Mouse (Mus musculus) heart, postnatal 4 days (tissue): Measurements from ENCODE around the gene Ppp2r3d. TPM values are rescaled to one million over a fixed set of nuclear protein-coding genes. Genes with fewer than 3 reads are reported as not detected.
A peak's percentile ranks its signal among the peaks of the same experiment; 100 is the strongest.
"Not testable (repeated sequence)": the region's sequence is repeated elsewhere in the genome, so short reads cannot be mapped to it uniquely, and the experiment has no call there.

ENCODE experiments used
- DNase-seq: peaks from one replicate; pipeline ENCODE4 v3.0.0; 2021
- total RNA-seq, 2 experiments: library from RNA; stranded (reverse); gene quantifications; 2 replicates each; pipeline ENCODE4 v1.2.3; 2021

The Ppp2r3d gene
- total RNA-seq, result 100 to 1,000 TPM; 143 to 155 TPM

DNA sequence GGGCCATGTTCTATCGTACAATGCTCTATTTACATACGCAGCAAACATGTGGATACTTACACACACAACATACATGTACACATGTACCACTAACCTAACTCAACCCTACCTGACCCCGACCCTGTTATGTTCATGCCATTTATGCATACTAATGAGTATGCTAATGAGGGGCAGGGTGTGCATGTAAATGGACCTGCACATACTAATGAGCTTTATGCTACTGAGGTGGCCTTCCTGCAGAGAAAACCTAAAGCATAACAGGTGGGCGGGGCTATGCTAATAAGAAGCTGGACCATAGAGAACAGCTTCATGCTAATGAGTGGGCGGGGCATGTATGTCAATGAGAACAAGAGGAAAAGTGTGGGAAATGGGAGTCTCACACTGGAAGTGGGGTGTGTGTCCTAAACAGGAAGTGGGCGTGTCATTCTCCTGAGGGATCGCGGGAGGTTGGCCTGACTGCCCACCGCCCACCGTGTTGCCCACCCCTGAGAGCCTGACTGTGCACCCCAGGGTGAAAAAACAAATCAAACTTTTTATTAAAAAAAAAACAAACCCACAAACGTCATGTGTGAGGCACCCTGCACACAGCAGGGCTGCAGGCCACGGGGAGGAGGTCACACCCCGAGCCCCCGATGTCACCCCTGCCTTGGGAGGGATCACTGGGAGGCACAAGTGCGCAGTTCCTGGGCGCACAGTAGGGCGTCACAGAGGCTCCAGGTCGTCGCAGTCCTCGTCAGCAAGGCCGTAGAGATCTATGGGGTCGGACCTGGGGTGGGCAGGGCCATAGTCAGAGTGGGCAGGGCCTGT, at the start of gene Ppp2r3d:
TSS of gene Ppp2r3d (minus strand) at position 803 of the 807 bp plus-strand sequence.
- DNase-seq, result peak; percentile 9

DNA sequence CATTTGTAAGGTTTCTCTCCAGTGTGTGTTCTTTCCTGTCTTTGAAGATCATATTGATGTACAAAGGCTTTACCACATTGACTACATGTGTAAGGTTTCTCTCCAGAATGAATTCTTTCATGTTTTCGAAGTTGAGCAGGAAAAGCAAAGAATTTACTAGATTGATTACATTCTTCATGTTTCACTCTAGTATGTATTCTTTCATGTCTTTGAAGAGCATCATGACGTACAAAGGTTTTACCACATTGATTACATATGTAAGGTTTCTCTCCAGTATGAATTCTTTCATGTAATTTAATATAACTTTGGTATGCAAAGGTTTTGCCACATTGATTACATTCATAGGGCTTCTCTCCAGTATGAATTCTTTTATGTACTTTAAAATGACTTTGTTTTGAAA, 17.0 kb upstream of the Ppp2r3d start, which contains the start of gene Gm21836:
TSS of gene Gm21836 (minus strand) at position 101 of the 400 bp plus-strand sequence.
- not testable (repeated sequence) for DNase-seq

DNA sequence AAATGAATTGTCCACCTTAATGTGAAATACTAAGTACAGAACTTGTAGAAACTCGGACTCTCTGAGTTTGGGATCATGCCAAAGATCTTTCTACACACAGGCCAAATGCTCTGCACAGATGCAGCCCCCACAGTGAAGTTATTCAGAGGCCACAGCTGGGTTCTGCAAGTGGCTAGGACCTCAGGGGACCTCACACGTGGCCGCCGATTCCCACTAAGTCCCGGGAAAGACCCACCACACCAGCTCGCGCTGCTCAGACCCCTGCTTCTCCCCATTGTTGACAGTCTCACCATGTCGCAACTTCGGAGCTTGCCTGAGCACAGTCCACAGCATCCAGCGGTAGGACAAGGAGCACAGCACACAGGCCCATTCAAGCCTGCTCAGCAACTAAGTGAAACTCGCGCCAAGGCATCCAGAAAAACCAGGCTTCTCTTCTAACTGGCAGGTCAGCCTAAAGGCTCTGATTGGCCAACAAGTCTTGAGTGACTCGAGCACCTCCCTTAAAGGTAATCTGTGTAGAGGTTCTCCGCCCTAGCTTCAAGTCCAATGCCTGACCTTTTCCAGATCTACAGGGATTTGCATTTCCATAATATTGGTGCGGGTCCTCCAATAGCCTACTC, 3.8 kb upstream of the Ppp2r3d start:
- DNase-seq, result peak; percentile 37

DNA sequence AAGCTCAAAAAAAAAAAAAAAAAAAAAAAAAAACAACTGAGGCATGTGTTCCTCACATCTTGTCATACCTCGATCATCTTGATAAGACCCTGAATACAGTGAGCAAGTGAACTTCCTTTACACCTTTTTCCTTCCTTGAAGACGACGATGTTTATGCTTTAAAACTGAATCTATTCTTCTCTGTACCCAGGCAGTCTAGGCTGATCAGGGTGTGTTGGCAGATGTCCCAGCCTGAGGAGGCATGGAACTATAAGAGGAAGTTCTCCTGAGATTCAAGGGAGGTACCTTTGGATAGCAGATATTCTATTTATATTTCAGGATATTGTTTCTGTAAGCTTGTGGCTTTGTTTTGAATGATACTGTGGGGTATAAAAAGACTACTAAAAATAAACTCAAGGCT, 1.4 kb upstream of the Ppp2r3d start:
- DNase-seq, result peak; percentile 72

DNA sequence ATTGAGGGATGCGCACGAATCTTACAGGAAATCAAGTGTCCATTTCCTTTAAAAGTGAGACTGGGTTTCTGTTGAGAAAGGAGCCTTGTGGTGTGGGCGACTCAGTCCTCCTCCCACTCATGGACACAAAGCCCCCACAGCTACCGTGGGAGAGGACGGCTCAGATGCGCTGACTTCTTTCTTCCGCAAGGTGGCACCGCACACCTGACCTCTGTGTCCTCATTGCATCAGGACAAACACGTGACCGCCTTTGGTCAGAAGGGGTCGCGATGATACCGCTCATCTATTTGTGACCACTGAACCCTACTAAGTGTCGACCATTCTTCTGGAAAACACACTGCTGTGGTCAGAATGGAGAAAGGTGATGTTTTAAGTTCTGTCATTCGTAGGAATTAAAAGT, 1.0 kb downstream of the Ppp2r3d start:
- no peak for DNase-seq

DNA sequence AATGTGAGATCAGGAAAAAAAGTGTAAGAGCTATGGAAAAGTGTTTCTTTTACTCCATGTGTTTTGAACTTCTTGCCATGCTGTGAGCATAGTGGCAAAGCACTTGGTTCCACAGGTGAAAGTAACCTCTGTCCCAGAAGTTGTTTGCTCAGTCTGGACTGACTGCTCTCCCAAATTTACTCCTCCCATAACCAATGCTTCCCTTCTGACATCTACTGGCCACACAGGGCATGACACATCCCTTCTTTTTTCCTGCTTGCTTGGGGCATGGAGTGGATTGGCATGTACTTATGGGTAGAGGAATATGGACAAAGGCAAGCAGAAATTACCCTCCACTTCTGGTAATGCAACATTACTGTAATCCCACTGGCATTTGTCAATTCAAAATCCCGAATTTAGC, 20.1 kb downstream of the Ppp2r3d start:
- peak; percentile 80 for DNase-seq

DNA sequence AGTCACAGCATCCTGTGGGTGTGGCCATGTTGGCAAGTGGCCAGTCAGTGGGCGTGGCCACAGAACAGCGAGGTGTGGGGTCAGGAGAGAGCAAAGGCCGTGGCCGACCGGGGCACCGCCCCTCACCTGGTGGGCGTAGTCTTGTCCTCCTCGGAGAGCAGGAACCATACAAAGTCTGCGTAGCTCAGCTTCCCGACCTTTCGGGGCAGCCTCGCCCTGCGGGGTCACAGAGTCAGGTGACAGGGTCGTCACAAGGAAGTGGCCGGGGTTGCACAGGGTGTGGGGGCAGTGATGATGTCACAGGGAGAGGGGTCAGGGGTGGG, 34.2 kb downstream of the Ppp2r3d start:
- peak; percentile 37 for DNase-seq

DNA sequence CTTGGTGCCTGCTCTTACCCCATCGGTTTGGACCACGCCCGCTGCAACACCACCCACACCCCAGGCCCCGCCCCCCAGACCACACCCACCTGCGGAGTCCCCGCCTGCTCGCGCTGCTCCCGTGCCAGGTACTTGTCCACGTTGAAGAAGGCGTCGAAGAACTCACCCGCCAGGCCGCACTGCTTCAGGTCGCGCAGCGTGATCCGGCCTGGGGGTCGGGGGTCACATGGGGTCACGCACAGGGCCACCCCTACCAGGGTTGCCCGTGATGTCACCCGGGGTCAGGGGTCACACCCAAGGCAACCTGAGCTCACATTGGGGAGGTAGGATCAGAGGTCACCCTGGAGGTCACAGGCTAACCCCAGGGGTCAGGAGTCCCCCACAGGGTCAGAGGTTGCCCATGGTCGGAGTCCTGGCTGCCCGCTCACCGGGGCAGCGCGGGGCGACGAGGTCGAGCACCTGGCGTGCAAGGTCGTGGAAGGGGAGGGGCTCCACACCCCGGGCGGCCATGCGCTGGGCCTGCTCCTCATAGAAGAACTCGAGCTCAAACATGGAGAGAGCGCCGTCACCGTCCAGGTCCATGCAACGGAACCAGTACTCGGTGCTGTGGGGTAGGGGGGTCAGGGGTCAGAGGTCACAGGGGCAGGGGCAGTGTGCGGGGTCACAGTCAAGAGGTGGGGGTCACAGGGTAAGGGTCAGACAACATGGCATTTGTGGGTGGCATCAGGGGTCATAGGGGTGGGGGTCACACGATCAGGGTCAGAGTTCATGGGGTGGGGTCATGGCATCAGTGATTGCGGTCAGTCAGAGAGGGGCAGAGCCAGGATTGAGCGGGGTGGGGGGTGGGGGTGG, 34.8 kb downstream of the Ppp2r3d start:
- peak; percentile 30 for DNase-seq

DNA sequence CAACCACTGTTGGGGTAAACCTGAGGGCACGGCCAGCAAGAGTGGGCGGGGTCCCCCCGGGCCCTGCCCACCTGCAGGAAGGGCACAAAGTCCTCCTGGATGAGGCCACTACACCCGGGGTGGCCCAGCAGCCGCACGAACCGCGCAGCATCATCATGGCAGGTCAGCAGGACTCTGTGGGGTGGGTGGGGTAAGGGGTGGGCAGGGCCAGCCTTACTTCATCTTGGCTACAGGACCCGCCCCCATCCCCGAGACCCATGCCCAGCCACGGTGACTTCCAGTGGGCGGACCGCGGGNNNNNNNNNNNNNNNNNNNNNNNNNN, 36.0 kb downstream of the Ppp2r3d start:
- DNase-seq, result no peak

DNA sequence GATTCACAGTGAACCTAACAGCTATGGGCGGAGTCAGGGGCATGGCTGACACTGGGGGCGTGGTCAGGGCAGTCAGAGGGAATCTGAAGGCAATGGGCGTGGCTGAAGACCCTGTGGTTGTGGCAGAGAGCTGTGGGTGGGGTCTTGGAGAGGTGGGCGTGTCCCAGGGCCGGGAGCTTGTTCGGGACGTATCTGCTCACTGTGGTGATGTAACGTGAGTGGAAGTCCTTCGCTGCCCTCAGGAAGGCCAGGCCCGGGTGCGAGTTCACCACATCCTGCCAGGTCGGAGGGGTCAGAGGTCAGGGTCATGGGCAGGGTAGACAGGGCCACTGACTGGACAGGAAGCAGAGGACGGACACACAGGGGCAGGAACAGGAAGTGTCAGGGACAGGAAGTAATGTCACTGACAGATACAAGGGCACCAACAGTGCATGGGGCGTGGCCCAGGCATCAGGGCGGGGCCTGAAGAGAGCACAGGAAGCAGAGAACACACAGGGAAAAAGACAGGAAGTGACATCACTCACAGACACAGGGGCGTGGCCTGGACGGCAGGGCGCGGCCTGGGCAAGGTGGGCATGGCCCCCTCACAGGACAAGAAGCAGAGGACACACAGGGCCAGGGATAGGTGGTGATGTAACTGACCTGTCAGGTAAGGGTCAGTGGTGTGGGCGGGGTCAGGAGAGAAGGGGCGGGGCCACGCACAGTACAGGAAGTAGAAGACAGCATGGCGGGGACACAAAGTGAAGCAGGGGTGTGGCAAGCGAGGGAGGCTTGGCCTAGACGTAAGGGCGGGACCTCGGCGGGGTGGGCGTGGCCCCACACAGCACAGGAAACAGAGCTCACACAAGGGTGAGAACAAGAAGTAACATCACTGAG, 36.6 kb downstream of the Ppp2r3d start:
- peak; percentile 44 for DNase-seq

DNA sequence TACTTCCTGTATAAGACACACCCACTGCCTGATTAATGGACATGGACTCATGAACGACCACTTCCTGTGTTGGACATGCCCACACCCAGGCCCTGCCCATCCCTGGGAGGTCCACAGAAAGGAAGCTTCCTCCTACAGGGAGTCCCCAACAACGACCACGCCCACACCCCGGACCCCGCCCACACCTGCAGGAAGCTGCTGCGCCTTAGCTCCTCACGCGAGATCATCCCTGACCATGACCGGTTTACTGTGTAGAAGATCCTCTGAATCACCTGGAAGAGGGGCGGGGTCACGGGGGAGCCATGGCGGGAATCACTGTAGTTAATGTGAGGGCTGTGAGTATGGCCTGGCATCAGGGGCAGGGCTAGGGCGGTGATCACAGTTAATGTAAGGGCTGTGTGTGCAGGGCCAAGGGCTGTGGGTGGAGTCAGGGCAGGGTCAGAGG, 37.3 kb downstream of the Ppp2r3d start:
- peak; percentile 37 for DNase-seq

DNA sequence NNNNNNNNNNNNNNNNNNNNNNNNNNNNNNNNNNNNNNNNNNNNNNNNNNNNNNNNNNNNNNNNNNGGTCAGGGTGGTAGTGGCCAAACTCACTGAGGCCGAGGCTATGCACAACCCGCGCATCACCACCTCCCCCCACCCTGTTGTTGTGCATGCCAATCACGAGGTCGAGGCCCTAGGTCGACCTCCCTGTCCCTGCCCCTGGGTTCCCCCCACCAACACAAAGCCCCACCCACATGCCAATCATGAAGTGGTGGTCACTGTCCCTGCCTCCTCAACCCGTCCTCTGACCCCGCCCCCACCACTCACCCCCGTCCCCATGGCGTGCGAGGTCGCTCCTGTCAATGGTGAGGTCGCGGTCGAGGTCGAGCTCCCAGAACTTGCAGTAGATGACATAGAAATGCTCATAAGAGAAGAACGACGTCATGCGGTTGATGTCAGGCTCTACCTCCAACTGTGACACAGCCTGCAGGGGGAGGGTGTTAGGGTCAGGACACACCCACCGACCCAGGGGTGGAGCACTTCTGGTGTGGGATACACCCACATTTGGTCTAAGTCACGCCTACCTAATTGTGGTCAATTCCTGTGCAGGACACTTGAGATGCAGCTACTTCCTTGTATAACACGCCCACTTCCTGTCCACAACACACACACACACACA, 37.9 kb downstream of the Ppp2r3d start:
- DNase-seq, result peak; percentile 14

DNA sequence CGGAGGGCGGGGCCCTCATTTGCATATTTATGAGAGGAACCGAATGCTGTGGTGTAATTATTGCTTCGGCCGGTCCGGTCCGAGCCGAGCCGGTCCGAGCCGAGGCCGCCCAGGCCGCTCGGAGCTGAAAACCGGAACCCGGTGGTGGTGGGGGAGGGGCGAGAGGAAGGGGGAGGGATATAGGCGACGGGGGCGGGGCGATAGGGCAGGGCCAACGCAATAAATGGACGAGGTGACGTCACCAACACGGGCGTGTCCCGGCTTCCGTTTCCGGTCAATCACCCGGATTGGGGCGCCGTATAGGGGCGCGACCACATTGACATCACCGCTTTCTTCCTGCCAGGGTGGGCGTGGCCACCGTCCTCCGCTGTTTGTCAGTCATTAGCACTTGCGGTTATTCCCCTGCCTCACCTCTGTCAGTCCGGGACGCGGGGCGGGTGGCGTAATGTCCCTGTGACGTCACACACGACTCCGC, 51.2 kb downstream of the Ppp2r3d start:
- DNase-seq, result peak; percentile 97

DNA sequence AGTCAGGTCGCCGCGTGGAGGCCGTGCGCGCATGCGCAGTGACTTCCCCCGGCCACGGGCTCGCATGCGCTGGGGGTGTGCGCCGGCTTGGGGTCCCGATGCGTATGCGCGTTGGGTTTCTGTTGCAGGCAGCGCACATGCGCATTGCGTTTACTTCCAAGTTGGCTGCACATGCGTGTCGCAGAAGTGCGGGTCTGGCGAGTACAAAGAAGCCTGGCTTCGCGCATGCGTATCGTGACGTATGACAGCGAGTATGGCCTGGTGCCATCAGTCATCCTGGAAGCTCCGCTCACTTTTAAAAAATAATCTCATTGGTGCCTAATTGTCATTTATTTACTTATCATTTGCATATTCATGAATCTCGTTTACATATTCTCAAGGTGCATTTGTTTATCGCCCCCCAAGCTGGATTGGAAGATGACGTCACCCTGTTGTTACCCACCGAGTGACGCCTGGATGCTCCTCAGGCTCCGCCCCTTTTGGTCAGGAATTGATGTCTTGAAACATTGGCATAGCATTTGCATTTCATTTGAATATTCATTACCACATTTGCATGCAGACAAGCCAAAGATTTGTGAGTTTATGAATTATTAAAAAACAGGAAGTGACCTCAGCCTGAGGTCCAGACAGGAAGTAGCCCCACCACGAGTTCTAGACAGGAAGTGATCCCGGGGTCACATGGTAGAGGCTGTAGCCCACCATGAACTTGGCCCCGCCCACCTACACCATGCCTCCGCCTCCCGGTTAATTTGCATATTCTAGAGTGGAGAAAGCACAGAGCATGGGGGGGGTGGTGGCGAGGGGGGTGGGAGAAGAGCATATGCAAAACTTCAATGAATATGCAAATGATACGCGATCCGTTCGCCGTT, 51.9 kb downstream of the Ppp2r3d start:
- peak; percentile 99 for DNase-seq

DNA sequence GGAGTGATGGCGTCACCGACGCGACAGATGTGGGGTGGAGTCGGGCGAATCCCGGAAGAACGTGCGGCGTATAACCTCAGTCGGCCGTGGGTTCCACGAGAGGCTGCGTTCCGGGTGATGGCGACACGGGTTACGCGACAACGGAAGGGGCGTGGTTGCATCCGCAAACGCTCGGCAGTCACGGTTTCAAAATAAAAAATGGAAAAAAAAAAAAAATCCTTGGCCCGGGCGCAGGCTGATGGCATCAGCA, 52.5 kb downstream of the Ppp2r3d start:
- DNase-seq, result no peak

DNA sequence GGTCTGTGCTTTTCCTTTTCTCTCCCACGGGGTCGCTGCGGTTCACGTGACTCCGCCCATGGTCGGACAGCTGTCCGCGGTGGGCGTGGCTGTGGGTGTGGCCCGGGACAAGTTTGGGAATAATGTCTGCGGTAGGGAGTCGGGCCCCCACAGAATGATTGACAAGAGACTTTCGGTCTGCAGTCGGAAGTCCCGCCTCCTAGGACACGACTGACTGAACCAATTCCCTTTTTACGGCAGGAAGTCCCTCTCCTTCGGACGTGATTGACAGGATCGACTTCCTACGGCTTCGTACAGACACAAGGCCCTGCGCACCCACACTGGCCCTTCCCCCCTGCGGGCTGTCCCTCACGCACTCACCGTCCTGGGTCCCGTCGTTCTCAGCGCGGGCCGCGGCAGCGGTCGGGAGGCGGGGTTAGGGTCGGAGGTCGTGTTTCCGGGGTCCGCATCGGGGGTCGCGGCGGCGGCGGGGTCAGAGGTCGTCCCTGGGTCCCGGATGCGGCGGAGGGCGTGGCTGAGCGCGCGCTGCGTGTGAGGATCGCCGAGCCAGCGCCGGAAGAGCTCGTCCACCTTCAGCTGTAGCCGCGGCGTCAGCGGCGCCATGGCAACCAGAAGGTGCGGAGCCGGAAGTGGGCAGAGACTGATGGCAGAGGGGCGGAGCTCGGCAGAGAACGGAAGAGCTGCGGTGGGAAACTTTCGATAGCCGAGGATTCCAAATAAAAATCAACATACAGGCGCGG, 53.0 kb downstream of the Ppp2r3d start:
- peak; percentile 99 for DNase-seq

DNA sequence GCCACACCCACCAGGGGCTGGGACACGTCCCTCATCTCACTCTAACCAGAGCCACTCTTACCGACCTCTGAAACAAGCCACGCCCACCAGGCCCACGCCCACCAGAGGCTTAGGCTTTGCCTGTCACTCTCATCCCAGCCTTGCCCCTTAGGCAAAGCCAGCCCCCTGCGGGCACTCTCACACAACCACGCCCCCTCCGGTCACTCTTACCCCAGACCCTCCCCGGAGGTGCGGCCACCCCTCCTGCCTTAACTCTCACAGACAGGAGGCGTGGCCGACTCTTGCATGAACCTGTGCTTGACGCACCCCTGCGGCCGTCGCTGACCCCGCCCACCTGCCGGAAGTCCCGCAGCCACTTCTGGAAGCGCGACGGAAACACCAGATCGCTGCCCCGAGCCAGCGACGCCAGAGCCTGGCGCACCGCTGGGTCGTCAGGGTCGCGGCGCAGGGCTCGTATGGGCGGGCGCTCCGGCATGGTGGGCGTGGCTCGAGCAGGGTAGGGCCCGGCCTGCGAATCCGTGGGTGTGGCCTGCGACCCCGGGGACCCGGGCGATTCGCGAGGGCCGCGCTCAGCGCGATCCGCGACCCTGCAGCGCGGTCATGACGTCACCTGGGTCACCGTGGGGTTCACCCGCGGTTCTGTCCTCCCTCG, 53.7 kb downstream of the Ppp2r3d start:
- peak; percentile 99 for DNase-seq

DNA sequence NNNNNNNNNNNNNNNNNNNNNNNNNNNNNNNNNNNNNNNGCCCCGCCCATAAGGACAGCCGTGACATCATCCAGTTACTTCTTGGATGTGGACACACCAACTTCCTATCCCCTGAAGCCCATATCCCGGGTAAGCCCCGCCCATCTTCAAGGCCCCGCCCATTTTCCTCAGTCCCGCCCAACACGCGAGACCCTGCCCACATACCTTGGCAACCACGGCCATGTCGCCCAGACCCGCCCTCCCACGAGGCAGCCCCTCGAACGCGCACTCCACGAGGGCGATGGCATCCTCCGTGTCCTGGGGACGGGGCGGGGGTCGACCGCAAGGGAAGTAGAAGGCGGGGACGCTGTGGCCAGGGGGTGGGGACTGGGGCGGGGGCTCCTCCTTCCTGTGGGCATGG, 54.3 kb downstream of the Ppp2r3d start:
- peak; percentile 88 for DNase-seq

DNA sequence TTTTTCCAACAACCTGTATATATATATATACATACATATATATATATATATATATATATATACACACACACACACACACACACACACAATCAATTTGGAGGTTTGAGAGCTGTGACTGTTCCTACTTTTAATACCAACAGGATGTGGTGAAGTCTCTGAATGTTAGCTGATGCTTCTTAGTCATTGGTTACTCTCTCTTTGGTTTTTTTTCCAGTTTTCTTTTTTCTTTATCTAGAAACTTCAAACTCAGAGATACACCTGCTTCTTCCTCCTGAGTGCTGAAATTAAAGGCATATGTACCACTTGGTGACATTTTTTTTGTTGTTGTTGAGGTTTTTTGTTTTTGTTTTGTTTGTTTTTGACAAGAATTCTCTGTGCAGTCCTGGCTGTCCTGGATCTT, 63.8 kb downstream of the Ppp2r3d start:
- no peak for DNase-seq

DNA sequence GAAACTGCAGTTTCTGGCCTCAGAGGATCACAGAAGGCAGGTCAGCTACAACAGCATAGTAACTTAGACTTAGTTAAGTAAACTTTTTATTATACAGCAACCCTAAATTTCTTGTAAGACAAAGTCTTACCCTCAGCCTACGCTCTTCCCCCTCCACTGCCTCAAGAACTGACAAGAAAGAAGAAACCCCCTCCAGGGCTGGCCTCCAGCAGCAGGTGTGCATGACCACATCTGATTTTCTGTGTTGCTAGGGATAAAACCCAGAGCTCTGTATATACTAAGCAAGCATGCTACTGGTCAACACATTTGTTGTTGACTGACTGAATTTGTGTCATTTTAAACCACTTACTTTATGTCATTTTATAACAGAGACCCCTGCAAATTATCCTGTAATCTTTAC, 65.1 kb downstream of the Ppp2r3d start:
- DNase-seq, result no peak
